Mouse (Mus musculus): ENCODE measurements around the gene Boll. TPM values are rescaled to one million over a fixed set of nuclear protein-coding genes. Genes with fewer than 3 reads are reported as not detected.
A peak's percentile ranks its signal among the peaks of the same experiment; 100 is the strongest.

Boll gene
- polyA plus RNA-seq, 1 experiment from 2014 or later, result not detected

DNA sequence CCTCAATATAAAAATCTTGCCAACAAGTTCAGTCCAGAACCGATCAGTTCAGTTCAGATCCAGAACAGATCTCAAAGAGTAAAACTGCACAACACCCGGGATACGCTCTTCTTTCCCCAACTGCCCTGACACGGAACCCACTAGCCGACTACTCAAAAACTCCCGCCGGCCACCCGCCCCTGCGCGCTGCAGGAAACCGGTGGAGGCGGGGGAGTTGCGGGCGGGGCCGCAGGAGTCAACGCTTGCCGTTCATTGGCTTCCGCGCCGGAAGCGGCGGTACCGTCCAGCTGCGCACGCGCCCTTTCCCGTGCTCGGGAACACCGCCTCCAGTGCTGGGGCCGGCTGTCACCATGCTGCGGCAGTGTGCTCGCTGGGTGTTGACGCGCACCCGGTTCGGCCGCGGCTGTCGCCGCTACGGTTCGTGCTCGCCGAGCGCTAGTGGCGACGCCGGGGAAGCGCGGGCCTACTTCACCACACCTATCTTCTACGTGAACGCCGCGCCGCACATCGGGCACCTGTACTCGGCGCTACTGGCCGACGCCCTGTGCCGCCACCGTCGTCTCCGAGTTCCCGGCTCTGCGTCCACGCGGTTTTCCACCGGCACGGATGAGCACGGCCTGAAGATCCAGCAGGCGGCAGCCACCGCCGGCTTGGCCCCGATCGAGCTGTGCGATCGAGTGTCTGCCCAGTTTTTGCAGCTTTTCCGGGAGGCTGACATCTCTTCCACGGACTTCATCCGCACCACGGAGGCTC, 126.2 kb downstream of the Boll start, which contains the start of gene Mars2:
Gene Mars2, plus strand, starts transcription at position 288 of the 753 bp plus-strand sequence.
- peak within 1 kb of the TSS; percentile 98 for H3K4me2 ChIP-seq
- no peaks in the 10 kb centered on the region for H3K9me3 ChIP-seq
- peaks cover 41% of the 10 kb centered on the region for H3K4me1 ChIP-seq (replicated peaks)
- H3K4me3 ChIP-seq, result peak within 1 kb of the TSS; percentile 84
- ATAC-seq (ENCODE audit: low FRiP score), result peak; percentile 99
- WGBS, result under 1% methylated on average over 82 of the region's 82 CpGs
- peak within 1 kb of the TSS; percentile 87 for H3K9ac ChIP-seq
- H3K27ac ChIP-seq, result peak within 1 kb of the TSS; percentile 88
- no peaks in the 10 kb centered on the region for H3K27me3 ChIP-seq
- H3K36me3 ChIP-seq, result no peaks in the 10 kb centered on the region

- 38% methylated on average over 5 of the region's 5 CpGs for WGBS
- Histone ChIP-seq H3K9me3 (no peaks in the 10 kb centered on the region), H3K9ac (0 out of 2 replicates have a peak overlapping the region, but pooled peaks have one; percentile 24), H3K27me3 (no peaks in the 10 kb centered on the region), H3K36me3 (no peaks in the 10 kb centered on the region), H3K4me1 (replicated peaks) (peaks cover 36% of the 10 kb centered on the region), H3K4me3 (peak overlapping the region; percentile 84), H3K4me2 (peak overlapping the region; percentile 98), H3K27ac (no peak overlapping the region)
- no peak for ATAC-seq (ENCODE audit: low FRiP score)
Observed at GRCm38 (mm10) chr1:55236487-55236886, 126.8 kb downstream of the Boll start.

DNA sequence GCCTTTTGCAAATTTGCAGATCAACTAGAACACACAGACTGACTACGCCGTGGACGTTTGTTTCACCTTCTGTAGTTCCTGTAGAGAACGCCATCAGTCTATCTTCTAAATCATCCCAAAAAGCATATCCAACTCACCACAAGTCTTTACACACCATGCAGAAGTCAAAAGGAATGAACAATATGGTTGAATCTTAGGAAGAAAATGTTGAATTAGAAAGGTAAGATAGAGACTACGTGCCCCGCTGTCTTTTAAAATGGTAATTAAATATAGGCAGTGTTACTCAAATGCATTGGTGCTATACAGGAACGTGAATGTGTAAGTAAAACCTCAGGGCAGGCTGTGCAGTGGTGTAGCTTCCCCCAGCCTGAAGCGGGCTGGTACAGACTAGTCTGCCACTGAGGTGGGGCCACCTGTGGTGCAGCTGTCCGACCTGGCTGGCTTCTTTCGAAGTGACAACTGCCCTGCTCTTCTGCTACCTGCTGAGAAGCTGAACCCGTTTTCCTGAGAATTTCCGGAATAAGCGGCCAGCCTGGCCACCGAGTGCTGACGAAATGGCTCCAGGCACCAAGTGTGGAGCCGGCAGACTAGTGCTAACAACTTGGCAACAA, 128.3 kb downstream of the Boll start:
- H3K27ac ChIP-seq, result no peak overlapping the region

DNA sequence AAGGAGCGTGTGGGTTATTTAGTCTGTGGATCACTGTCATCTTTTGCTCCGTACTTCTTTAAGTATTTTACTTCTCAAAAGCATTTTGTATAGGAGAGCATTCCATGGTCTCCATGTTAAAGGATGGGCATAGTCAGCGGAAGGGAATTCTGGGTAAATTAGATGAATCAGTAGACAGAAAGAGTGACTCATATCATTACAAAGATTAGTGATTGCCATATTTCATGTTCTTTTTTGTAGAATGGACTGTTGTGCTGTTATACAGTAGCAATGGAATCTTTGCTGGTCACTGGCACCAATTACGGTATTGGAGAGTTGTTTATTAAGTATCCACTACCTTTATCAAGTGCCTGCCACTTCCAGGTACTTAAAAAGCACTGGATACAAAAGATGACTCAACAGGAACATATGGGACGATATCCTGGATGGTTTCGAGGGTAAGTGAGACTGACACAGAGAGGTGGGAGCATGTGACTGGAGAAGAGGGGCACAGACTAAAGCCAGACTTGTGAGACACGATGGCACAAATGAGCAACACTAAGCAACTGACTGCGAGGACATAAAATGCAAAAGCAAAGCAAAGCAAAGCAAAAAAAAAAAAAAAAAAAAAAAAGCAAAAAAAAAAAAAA, 134.9 kb downstream of the Boll start:
- no peak overlapping the region for H3K4me3 ChIP-seq

More for the DNA sequence above, 128.3 kb downstream of the Boll start:
- no peaks in the 10 kb centered on the region for H3K9me3 ChIP-seq
- WGBS, result 57% methylated on average over 16 of the region's 16 CpGs
- no peak overlapping the region for H3K9ac ChIP-seq
- no peak overlapping the region for H3K4me2 ChIP-seq
- H3K4me3 ChIP-seq, result no peak overlapping the region
- no peaks in the 10 kb centered on the region for H3K27me3 ChIP-seq
- no peak for ATAC-seq (ENCODE audit: low FRiP score)
- H3K4me1 ChIP-seq (replicated peaks), result peaks cover 21% of the 10 kb centered on the region
- H3K36me3 ChIP-seq, result no peaks in the 10 kb centered on the region

GRCm38 (mm10) chr1:55227376-55227775, 135.9 kb downstream of the Boll start:
- Histone ChIP-seq H3K9ac (no peak overlapping the region), H3K4me3 (no peak overlapping the region), H3K36me3 (no peaks in the 10 kb centered on the region), H3K4me1 (replicated peaks) (peaks cover 15% of the 10 kb centered on the region), H3K9me3 (no peaks in the 10 kb centered on the region), H3K27ac (no peak overlapping the region), H3K27me3 (0 out of 2 replicates have a peak, but pooled peaks cover 4% of the 10 kb centered on the region), H3K4me2 (no peak overlapping the region)
- WGBS, result 56% methylated on average over 1 of the region's 1 CpGs
- ATAC-seq (ENCODE audit: low FRiP score), result no peak

More for the DNA sequence above, 134.9 kb downstream of the Boll start:
- no peak overlapping the region for H3K9ac ChIP-seq
- WGBS, result 92% methylated on average over 8 of the region's 8 CpGs
- no peaks in the 10 kb centered on the region for H3K9me3 ChIP-seq
- no peaks in the 10 kb centered on the region for H3K36me3 ChIP-seq
- no peak overlapping the region for H3K4me2 ChIP-seq
- 0 out of 2 replicates have a peak, but pooled peaks cover 4% of the 10 kb centered on the region for H3K27me3 ChIP-seq
- ATAC-seq (ENCODE audit: low FRiP score), result no peak
- peaks cover 15% of the 10 kb centered on the region for H3K4me1 ChIP-seq (replicated peaks)
- no peak overlapping the region for H3K27ac ChIP-seq

GRCm38 (mm10) chr1:55226011-55226857, 137.0 kb downstream of the Boll start, which contains the start of gene Rftn2:
Gene Rftn2, minus strand, starts transcription at chr1:55226782.
- peak within 1 kb of the TSS; percentile 71 for H3K9ac ChIP-seq
- ATAC-seq (ENCODE audit: low FRiP score), result no peak
- peak within 1 kb of the TSS; percentile 44 for H3K4me3 ChIP-seq
- H3K27ac ChIP-seq, result peak within 1 kb of the TSS; percentile 55; the same call in 1 of the 2 replicates
- no peaks in the 10 kb centered on the region for H3K36me3 ChIP-seq
- peak within 1 kb of the TSS; percentile 64 for H3K4me2 ChIP-seq
- no peaks in the 10 kb centered on the region for H3K9me3 ChIP-seq
- 0 out of 2 replicates have a peak, but pooled peaks cover 4% of the 10 kb centered on the region for H3K27me3 ChIP-seq
- peaks cover 19% of the 10 kb centered on the region for H3K4me1 ChIP-seq (replicated peaks)
- WGBS, result under 1% methylated on average over 26 of the region's 26 CpGs

DNA sequence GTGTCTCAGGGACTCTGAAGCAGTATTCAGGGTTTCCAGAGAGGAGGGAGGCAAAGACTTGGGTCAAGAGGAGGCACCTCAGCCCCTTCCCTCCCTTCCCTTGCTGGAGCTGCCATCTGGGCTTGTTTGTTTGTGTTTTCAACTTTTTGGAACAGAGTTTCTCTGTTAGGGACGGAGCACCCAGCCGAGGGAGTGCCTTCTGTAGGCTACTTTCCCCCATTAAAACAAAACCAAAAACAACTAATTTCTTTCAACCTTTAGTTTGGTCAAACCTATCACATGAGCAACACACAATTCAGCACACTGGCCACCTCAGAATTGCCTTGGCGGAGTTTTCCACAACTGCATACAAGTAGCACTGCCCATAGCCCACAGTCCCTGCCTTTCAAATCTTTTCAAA, 137.9 kb downstream of the Boll start:
- peaks cover 19% of the 10 kb centered on the region for H3K4me1 ChIP-seq (replicated peaks)
- H3K4me2 ChIP-seq, result peak overlapping the region; percentile 64
- H3K27me3 ChIP-seq, result 0 out of 2 replicates have a peak, but pooled peaks cover 4% of the 10 kb centered on the region
- H3K4me3 ChIP-seq, result peak overlapping the region; percentile 44
- H3K36me3 ChIP-seq, result no peaks in the 10 kb centered on the region
- H3K27ac ChIP-seq, result peak overlapping the region; percentile 31; the same call in 1 of the 2 replicates
- H3K9me3 ChIP-seq, result no peaks in the 10 kb centered on the region
- no peak for ATAC-seq (ENCODE audit: low FRiP score)
- H3K9ac ChIP-seq, result peak overlapping the region; percentile 57
- 35% methylated on average over 3 of the region's 3 CpGs for WGBS

DNA sequence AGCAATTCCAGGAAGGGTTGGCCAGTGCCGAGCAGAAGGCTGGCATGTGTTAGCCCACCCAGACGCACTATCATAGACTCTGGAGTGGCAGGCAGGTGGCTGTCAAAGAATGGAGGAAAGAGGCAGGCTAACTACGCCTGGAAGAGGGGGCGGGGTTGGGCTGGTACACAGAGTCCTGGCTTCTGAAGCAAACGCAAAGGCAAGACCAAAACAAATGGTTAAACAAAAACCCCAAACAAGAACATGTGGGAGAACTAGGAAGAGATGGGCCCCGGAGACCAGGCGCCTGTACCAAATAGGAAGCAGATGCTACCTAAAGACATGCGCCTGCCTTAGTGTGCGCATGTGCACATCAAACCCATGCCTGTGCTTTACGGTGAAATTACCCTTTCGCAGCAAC, 139.2 kb downstream of the Boll start:
- H3K27me3 ChIP-seq, result 0 out of 2 replicates have a peak, but pooled peaks cover 4% of the 10 kb centered on the region
- peaks cover 19% of the 10 kb centered on the region for H3K4me1 ChIP-seq (replicated peaks)
- no peaks in the 10 kb centered on the region for H3K9me3 ChIP-seq
- peak overlapping the region; percentile 19; the same call in 1 of the 2 replicates for H3K9ac ChIP-seq
- ATAC-seq (ENCODE audit: low FRiP score), result peak; percentile 55
- peak overlapping the region; percentile 44 for H3K4me3 ChIP-seq
- H3K4me2 ChIP-seq, result peak overlapping the region; percentile 64
- WGBS, result 49% methylated on average over 11 of the region's 11 CpGs
- H3K36me3 ChIP-seq, result no peaks in the 10 kb centered on the region
- H3K27ac ChIP-seq, result no peak overlapping the region

DNA sequence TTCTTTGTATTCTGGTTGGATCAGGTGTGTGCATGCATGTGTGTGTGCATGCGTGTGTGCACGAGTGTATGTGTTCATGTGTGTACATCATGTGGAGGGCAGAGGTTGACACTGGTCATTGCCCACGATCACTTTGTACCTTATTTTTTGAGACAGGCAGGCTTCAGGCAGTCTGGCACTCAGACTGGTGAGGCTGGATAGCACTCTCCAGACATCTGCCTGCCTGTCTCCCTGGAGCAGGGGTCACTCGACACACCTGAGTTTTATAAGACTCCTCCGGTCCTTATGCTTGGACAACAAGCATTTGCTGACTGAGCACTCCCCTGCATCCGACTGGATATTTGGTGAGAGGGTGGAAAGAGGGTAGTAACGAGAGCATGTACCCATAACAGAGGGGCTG, 140.2 kb downstream of the Boll start:
- peaks cover 19% of the 10 kb centered on the region for H3K4me1 ChIP-seq (replicated peaks)
- H3K36me3 ChIP-seq, result no peaks in the 10 kb centered on the region
- H3K27ac ChIP-seq, result no peak overlapping the region
- H3K4me2 ChIP-seq, result no peak overlapping the region
- 0 out of 2 replicates have a peak, but pooled peaks cover 4% of the 10 kb centered on the region for H3K27me3 ChIP-seq
- no peak overlapping the region for H3K9ac ChIP-seq
- H3K4me3 ChIP-seq, result no peak overlapping the region
- no peaks in the 10 kb centered on the region for H3K9me3 ChIP-seq
- WGBS, result 92% methylated on average over 7 of the region's 7 CpGs
- ATAC-seq (ENCODE audit: low FRiP score), result no peak

DNA sequence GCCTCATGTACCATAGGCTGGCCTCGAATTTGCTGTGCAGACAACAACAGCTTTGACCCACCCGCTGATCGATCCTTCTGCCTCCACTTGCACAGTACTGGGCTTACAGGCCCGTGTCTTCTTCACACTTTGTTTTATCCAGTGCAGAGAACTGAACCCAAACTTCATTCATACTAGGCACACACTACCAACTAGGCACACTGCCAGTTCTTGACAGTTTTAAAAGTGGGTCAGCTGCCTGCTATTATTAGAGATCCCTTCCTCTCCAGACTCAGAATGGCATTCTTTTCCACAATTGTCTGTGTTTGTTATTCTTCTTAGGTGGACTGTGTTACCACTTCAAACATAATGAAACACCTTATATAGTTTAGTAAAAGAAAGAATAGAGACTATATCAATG, 141.9 kb downstream of the Boll start:
- Histone ChIP-seq H3K27ac (no peak overlapping the region), H3K4me3 (no peak overlapping the region), H3K36me3 (no peaks in the 10 kb centered on the region), H3K27me3 (0 out of 2 replicates have a peak, but pooled peaks cover 4% of the 10 kb centered on the region), H3K9me3 (no peaks in the 10 kb centered on the region), H3K4me2 (no peak overlapping the region), H3K4me1 (replicated peaks) (peaks cover 18% of the 10 kb centered on the region), H3K9ac (no peak overlapping the region)
- no peak for ATAC-seq (ENCODE audit: low FRiP score)
- 64% methylated on average over 4 of the region's 4 CpGs for WGBS

DNA sequence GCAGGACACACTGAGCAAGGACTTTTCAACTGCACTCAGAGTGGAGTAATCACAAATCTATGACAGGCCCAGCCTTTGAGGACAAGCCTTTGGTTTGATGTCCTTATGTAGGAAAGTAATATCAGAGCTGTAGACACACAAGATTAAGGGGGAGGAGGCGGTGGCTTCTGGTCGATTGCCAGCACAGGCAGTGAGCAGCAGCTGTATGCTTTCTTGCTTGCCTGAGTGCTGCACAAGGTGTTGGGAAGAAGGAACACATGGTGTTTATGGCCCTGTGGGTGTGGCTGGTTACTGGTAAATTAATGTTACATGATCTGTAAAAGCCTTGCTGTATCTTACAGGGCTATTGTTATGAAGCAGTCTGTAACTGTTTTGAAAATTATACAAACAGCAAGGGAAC, 146.1 kb downstream of the Boll start:
- no peak overlapping the region for H3K4me2 ChIP-seq
- peaks cover 3% of the 10 kb centered on the region for H3K4me1 ChIP-seq (replicated peaks)
- 72% methylated on average over 2 of the region's 2 CpGs for WGBS
- no peaks in the 10 kb centered on the region for H3K27me3 ChIP-seq
- no peak for ATAC-seq (ENCODE audit: low FRiP score)
- H3K9me3 ChIP-seq, result no peaks in the 10 kb centered on the region
- no peak overlapping the region for H3K27ac ChIP-seq
- no peaks in the 10 kb centered on the region for H3K36me3 ChIP-seq
- no peak overlapping the region for H3K9ac ChIP-seq
- H3K4me3 ChIP-seq, result no peak overlapping the region

Measured in hindbrain, embryonic 13.5 days (tissue).